Mouse (Mus musculus): Measurements from ENCODE around the gene Tmem8. TPM values are rescaled to one million over a fixed set of nuclear protein-coding genes. Genes with fewer than 3 reads are reported as not detected.

The Tmem8 gene
- polyA plus RNA-seq, 1 experiment: not detected

DNA sequence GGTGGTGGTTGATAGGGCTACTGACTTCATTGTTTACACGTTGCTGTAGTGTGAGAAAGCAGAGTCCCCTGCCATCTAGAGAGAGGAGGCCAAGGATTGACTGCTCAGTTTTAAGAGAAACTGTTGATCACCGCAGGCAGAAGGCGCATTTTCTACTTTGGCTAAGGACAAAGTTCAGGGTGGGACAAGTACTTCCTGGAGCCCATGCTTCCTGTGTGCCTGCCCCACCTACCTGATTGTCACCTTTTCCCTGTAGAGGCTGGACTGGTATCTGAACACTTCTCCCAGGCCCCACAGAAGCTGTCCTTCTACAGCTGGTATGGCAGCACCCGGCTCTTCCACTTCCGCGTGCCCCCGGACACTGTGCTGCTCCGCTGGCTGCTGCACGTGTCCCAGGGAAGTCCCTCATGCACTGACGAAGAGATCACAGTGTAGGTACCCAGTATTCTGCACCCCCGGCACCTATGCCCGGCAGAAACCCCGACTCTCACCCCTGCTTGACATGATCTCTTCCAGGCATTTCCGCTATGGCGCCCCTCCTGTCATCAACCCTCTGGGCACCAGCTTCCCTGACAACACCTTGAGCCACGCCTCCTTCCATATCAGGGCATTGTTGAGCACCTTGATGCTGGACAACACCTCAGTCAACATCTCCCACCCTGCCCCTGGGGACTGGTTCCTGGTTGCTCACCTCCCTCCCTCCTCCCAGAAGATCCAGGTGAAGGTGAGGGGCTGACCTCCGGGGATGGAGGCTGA, 3.6 kb downstream of the Tmem8 start:
- H3K4me3 ChIP-seq (ENCODE audit: insufficient read depth, low read depth, low read length): no peak overlapping the region
- TF ChIP-seq CTCF (IDR thresholded peaks at IDR 0.05; ENCODE audit: insufficient read depth, low read depth, low read length): no peak
- no peak for TF ChIP-seq POLR2A (IDR thresholded peaks at IDR 0.05; ENCODE audit: insufficient read depth, low read depth, low read length)
- WGBS: 85% methylated on average over 17 of the region's 17 CpGs

DNA sequence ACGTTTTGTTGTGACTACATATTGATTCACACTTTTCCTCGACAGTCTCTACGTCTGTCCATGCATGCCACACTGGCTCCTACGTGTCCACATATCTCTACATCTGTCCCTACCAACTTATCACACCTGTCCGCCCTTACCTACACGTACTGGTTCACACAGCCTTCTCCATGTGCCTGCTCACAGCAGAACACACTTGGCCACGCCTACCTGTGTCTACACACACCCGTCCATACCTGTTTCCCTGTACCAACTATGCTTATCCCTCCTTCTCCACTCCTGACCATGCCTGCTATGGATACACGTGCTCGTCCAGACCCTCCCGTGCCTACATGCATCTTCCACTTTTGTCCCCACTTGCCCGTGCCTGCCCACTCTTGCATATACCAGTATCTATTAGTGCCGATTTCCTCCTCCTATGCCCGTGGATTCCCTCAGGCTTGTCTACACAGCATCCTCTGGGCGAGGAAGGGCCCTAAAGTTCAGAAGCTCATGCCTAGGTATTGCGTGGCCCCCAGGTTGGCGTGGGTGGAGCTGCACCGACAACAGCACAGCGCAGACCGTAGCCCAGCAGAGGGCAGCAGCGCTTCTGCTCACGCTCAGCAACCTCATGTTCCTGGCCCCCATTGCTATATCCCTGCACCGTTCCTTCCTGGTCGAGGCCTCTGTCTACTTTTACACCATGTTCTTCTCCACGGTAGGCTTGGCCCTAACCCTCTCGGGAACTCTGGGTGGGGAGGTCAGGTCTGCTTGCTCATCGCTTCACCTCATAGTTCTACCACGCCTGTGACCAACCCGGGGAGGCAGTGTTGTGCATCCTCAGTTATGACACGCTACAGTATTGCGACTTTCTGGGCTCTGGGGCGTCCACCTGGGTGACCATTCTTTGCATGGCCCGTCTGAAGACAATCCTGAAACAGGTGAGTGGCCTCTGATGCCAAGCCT, 6.9 kb downstream of the Tmem8 start:
- 43% methylated on average over 33 of the region's 33 CpGs for WGBS
- TF ChIP-seq CTCF (IDR thresholded peaks at IDR 0.05; ENCODE audit: insufficient read depth, low read depth, low read length) (peak; percentile 61), POLR2A (IDR thresholded peaks at IDR 0.05; ENCODE audit: insufficient read depth, low read depth, low read length) (no peak)
- Histone ChIP-seq H3K4me3 (ENCODE audit: insufficient read depth, low read depth, low read length) (no peak overlapping the region), H3K27ac (ENCODE audit: insufficient read depth, low read depth, low read length) (no peak overlapping the region), H3K4me1 (ENCODE audit: control insufficient read depth, insufficient read depth, low read length) (peaks cover 23% of the 10 kb centered on the region)

More for the DNA sequence above, 3.6 kb downstream of the Tmem8 start:
- Histone ChIP-seq H3K27ac (ENCODE audit: insufficient read depth, low read depth, low read length) (no peak overlapping the region), H3K4me1 (ENCODE audit: control insufficient read depth, insufficient read depth, low read length) (peaks cover 19% of the 10 kb centered on the region)

DNA sequence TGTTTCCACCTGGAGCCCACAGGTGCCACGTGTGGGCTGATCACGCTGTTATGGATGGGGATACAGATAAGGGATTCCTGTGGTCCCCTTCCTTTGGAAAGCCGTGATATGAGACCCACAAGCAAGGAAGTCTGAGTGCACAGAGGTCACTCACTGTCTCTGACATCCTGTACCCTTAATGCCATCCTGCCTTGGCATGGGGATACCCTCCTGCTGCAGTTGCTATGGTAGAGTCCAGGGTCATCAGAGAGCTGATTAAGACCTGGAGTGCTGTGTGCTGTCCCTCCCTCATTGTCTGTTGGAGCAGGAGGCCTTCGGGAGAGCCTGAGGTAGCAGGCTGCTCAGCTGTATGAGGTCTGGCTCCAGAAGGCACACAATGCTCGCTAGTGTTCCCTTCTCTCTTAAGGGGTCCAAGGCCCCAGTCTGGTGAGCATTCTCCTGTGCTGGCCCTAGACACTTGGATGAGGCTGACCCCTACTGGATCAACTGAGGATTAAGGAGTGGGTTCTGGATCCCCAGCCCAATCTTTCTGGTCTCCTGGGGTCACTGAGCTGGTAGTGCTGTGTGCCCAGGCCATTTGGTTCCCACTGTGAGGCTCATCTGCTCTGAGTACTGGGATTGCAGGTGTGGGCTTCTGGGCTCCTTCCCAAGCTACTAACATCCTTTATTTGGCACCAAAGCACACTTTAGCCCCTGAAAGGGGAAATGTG, 9.5 kb downstream of the Tmem8 start:
- 64% methylated on average over 5 of the region's 5 CpGs for WGBS
- H3K27ac ChIP-seq (ENCODE audit: insufficient read depth, low read depth, low read length): no peak overlapping the region

DNA sequence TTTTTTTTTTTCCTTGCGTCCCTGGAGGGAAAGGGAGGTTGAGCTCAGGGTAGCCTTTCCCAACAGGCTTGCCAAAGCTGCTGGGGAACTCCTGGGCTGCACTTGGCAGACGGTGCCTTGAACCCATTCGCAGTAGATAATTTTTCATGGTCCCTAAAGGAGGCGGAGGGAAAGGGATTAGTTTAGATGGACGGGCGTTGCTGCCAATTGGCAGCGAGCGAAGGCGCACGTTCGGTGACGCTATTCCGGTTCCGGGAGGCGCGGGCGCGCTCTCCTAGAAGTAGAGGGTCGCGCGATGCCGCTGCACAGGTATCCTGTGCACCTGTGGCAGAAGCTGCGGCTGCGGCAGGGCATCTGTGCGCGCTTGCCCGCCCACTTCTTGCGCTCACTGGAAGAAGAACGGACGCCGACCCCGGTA, 10.2 kb downstream of the Tmem8 start, which contains the start of gene Mrpl28:
Mrpl28 (plus strand) TSS at position 234 of the 418 bp plus-strand sequence.
- H3K4me3 ChIP-seq (ENCODE audit: insufficient read depth, low read depth, low read length): peak within 1 kb of the TSS; percentile 61
- peaks cover 27% of the 10 kb centered on the region for H3K4me1 ChIP-seq (ENCODE audit: control insufficient read depth, insufficient read depth, low read length)
- H3K27ac ChIP-seq (ENCODE audit: insufficient read depth, low read depth, low read length): no peak within 1 kb of the TSS
- under 1% methylated on average over 32 of the region's 32 CpGs for WGBS
- TF ChIP-seq CTCF (IDR thresholded peaks at IDR 0.05; ENCODE audit: insufficient read depth, low read depth, low read length) (no peak), POLR2A (IDR thresholded peaks at IDR 0.05; ENCODE audit: insufficient read depth, low read depth, low read length) (peak; percentile 99)

More for the DNA sequence above, 9.5 kb downstream of the Tmem8 start:
- TF ChIP-seq CTCF (IDR thresholded peaks at IDR 0.05; ENCODE audit: insufficient read depth, low read depth, low read length) (no peak), POLR2A (IDR thresholded peaks at IDR 0.05; ENCODE audit: insufficient read depth, low read depth, low read length) (no peak)
- Histone ChIP-seq H3K4me3 (ENCODE audit: insufficient read depth, low read depth, low read length) (no peak overlapping the region), H3K4me1 (ENCODE audit: control insufficient read depth, insufficient read depth, low read length) (peaks cover 27% of the 10 kb centered on the region)

DNA sequence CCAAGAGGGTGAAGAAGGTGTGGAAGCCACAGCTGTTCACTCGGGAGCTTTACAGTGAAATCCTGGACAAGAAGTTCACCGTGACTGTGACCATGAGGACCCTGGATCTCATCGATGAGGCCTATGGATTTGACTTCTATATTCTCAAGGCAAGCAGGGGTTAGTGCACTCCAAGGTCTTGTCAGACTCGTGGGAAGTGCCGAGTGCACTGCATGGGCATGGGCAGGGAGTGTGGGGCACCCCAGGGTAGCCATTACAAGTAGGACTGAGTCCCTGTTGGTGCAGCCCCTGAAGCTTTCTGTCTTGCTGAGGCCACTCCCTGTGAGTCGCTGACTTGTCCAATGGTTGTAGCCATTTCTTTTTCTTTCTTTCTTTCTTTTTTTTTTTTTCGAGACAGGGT, 11.5 kb downstream of the Tmem8 start:
- WGBS: 89% methylated on average over 7 of the region's 7 CpGs
- Histone ChIP-seq H3K4me1 (ENCODE audit: control insufficient read depth, insufficient read depth, low read length) (peaks cover 27% of the 10 kb centered on the region), H3K4me3 (ENCODE audit: insufficient read depth, low read depth, low read length) (peak overlapping the region; percentile 14), H3K27ac (ENCODE audit: insufficient read depth, low read depth, low read length) (no peak overlapping the region)
- no peak for TF ChIP-seq CTCF (IDR thresholded peaks at IDR 0.05; ENCODE audit: insufficient read depth, low read depth, low read length)

DNA sequence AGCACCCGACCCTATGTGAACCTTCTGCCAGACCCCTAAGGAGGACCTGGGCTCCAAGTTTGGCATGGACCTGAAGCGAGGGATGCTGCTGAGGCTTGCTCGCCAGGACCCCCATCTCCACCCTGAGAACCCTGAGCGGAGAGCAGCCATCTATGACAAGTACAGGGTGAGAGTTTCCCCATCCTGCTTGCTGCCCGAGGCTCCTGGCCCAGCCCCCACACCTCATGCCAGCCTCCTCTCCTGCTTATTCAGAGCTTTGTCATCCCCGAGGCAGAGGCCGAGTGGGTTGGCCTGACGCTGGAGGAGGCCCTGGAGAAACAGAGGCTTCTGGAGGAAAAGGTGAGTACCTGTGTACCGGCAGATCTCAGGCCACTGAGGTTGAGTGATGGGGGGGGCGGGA, 12.1 kb downstream of the Tmem8 start:
- TF ChIP-seq CTCF (IDR thresholded peaks at IDR 0.05; ENCODE audit: insufficient read depth, low read depth, low read length): no peak
- no peak for TF ChIP-seq POLR2A (IDR thresholded peaks at IDR 0.05; ENCODE audit: insufficient read depth, low read depth, low read length)
- 80% methylated on average over 10 of the region's 10 CpGs for WGBS
- H3K27ac ChIP-seq (ENCODE audit: insufficient read depth, low read depth, low read length): no peak overlapping the region
- peaks cover 23% of the 10 kb centered on the region for H3K4me1 ChIP-seq (ENCODE audit: control insufficient read depth, insufficient read depth, low read length)
- H3K4me3 ChIP-seq (ENCODE audit: insufficient read depth, low read depth, low read length): no peak overlapping the region

DNA sequence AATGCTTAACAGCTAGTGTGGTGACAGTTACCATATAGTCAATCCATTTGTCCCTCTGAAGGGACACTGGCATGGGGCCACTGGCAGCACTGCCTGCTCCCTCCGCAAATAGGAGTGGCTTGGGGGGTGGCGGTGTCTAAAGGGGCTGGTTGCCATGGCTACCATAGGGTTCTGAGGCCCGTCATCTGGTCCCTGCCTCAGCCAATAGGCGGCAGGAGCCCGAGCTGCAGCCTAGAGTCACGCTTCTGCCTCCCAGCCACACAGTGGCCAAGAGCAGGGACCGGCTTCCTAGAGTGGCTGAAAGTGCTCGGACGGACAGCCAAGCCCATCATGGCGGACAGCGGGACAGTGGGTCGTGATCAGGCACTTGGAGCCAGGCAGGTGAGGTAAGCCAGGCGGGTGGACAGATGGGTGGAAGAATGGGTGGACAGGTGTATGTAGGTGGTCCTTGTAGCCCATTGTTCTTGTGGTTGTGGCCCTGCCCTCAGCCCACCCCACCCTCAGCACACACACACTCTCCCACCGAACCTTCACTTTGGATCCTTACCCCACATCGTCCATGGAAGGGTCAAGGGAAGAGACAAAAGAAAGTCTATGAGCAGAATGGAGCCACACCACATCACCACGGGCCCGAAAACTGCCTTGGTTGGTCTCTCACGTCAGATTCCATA, 18.1 kb downstream of the Tmem8 start:
- Histone ChIP-seq H3K27ac (ENCODE audit: insufficient read depth, low read depth, low read length) (no peak overlapping the region), H3K4me1 (ENCODE audit: control insufficient read depth, insufficient read depth, low read length) (no peaks in the 10 kb centered on the region), H3K4me3 (ENCODE audit: insufficient read depth, low read depth, low read length) (no peak overlapping the region)
- TF ChIP-seq CTCF (IDR thresholded peaks at IDR 0.05; ENCODE audit: insufficient read depth, low read depth, low read length): no peak
- no peak for TF ChIP-seq POLR2A (IDR thresholded peaks at IDR 0.05; ENCODE audit: insufficient read depth, low read depth, low read length)
- WGBS: 80% methylated on average over 18 of the region's 18 CpGs

Measured in olfactory bulb, adult 2 months (tissue).